ENCODE assay signal across 9 mouse cellular contexts in genomic region chr5:139686530-139687249, GRCm38 (mm10). TPM values are rescaled to one million over a fixed set of nuclear protein-coding genes. Genes with fewer than 3 reads are reported as not detected.
A peak's percentile ranks its signal among the peaks of the same experiment; 100 is the strongest.
DNase-seq lines count a peak whose midpoint lies in the region; ATAC-seq and TF ChIP-seq lines count a peak whose summit lies in the region.
"Had no signal": no experiment of that assay in that cellular context is flagged by ENCODE, and none has a peak within 500 bp of the region (broad histone marks: within the 10 kb centered on the region; RNA-seq: fewer than 3 reads in every experiment).

No protein-coding gene starts in this region.

- peak; percentile 42; the same call in 1 of the 2 replicates for ATAC-seq in heart, embryonic 14.5 days (ENCODE audit: insufficient number of reproducible peaks, insufficient read depth, low FRiP score, low read depth)
- ATAC-seq in embryonic facial prominence, embryonic 11.5 days (replicated peaks; ENCODE audit: insufficient number of reproducible peaks, low FRiP score, low TSS enrichment, low read depth) = peak; percentile 76
- peak; percentile 70 for ATAC-seq in intestine, embryonic 14.5 days (replicated peaks; ENCODE audit: low FRiP score, low TSS enrichment, low read depth)
- ATAC-seq in midbrain, embryonic 15.5 days (replicated peaks) = peak; percentile 57; the same call in 1 of the 2 replicates

- peaks cover 56% of the 10 kb centered on the region for H3K27me3 ChIP-seq in heart, embryonic 14.5 days (ENCODE audit: control insufficient read depth, insufficient read depth, low read length)
- H3K27me3 ChIP-seq in E14TG2a.4 (ENCODE audit: insufficient read depth, low read length) = peaks cover 57% of the 10 kb centered on the region
- no peaks in the 10 kb centered on the region for H3K27me3 ChIP-seq in embryonic facial prominence, embryonic 11.5 days (ENCODE audit: control insufficient read depth, insufficient read depth, low read length)
- peaks cover 23% of the 10 kb centered on the region for H3K27me3 ChIP-seq in intestine, embryonic 14.5 days (replicated peaks; ENCODE audit: control insufficient read depth, insufficient read depth, low read length)
- H3K27me3 ChIP-seq in midbrain, embryonic 15.5 days (replicated peaks) = peaks cover 11% of the 10 kb centered on the region

- DNase-seq in heart, postnatal 10 days = no peak
- DNase-seq in embryonic facial prominence, embryonic 11.5 days (ENCODE audit: low spot score) = peak; percentile 78
- DNase-seq in intestine, embryonic 14.5 days (ENCODE audit: low spot score) = peak; percentile 71
- no peak for DNase-seq in adrenal gland, adult 2 months
- no peak for DNase-seq in gastrocnemius, adult 2 months

- no peak for TF ChIP-seq CTCF in E14TG2a.4 (conservative IDR thresholded peaks at IDR 0.05; ENCODE audit: low read length)
- TF ChIP-seq CTCF in gastrocnemius, adult 2 months (IDR thresholded peaks at IDR 0.05) = no peak

- WGBS in heart, embryonic 14.5 days = 30% methylated on average over 21 of the region's 21 CpGs
- 27% methylated on average over 21 of the region's 21 CpGs for WGBS in embryonic facial prominence, embryonic 11.5 days
- WGBS in intestine, embryonic 14.5 days = 33% methylated on average over 21 of the region's 21 CpGs
- 19% methylated on average over 21 of the region's 21 CpGs for WGBS in midbrain, embryonic 15.5 days

- no peak overlapping the region for H3K9ac ChIP-seq in heart, embryonic 14.5 days (ENCODE audit: low read length)
- no peak overlapping the region for H3K9ac ChIP-seq in embryonic facial prominence, embryonic 11.5 days (replicated peaks; ENCODE audit: low read length)
- 0 out of 2 replicates have a peak overlapping the region, but pooled peaks have one; percentile 32 for H3K9ac ChIP-seq in intestine, embryonic 14.5 days (ENCODE audit: low read length)
- no peak overlapping the region; the same call in 1 of the 2 replicates for H3K9ac ChIP-seq in midbrain, embryonic 15.5 days

- intact Hi-C loops in heart, postnatal 10 days (cut with DNase I) = no loop called here
- intact Hi-C loops in gastrocnemius, adult 2 months (cut with DNase I) = no loop called here

- H3K27ac ChIP-seq in heart, embryonic 14.5 days (replicated peaks in 1 of 2; ENCODE audit: control insufficient read depth in 1 of 2, insufficient read depth in 1 of 2, low read depth in 2 of 2, low read length in 2 of 2) = no peak overlapping the region
- no peak overlapping the region for H3K27ac ChIP-seq in embryonic facial prominence, embryonic 11.5 days (replicated peaks; ENCODE audit: low read depth, low read length)
- H3K27ac ChIP-seq in intestine, embryonic 14.5 days (ENCODE audit: low read depth) = no peak overlapping the region
- H3K27ac ChIP-seq in midbrain, embryonic 15.5 days = 0 out of 2 replicates have a peak overlapping the region, but pooled peaks have one; percentile 6
- no peak overlapping the region for H3K27ac ChIP-seq in gastrocnemius, adult 2 months

- H3K9me3 ChIP-seq in heart, embryonic 14.5 days (ENCODE audit: control insufficient read depth, low read length) = no peaks in the 10 kb centered on the region
- no peaks in the 10 kb centered on the region for H3K9me3 ChIP-seq in E14TG2a.4 (ENCODE audit: low read length)
- H3K9me3 ChIP-seq in embryonic facial prominence, embryonic 11.5 days (replicated peaks; ENCODE audit: control insufficient read depth, low read length) = no peaks in the 10 kb centered on the region
- no peaks in the 10 kb centered on the region for H3K9me3 ChIP-seq in intestine, embryonic 14.5 days (ENCODE audit: control insufficient read depth, low read length)
- H3K9me3 ChIP-seq in midbrain, embryonic 15.5 days = no peaks in the 10 kb centered on the region
- H3K9me3 ChIP-seq: megakaryocyte, embryonic 14.5 days had no signal

- H3K4me2 ChIP-seq in heart, embryonic 14.5 days (ENCODE audit: low read length) = no peak overlapping the region
- no peak overlapping the region for H3K4me2 ChIP-seq in embryonic facial prominence, embryonic 11.5 days (ENCODE audit: low read depth, low read length)
- H3K4me2 ChIP-seq in intestine, embryonic 14.5 days (ENCODE audit: low read length) = 0 out of 2 replicates have a peak overlapping the region, but pooled peaks have one; percentile 5
- H3K4me2 ChIP-seq in midbrain, embryonic 15.5 days = no peak overlapping the region

- H3K36me3 ChIP-seq in heart, embryonic 14.5 days (ENCODE audit: control insufficient read depth, insufficient read depth, low read length) = no peaks in the 10 kb centered on the region
- H3K36me3 ChIP-seq in E14TG2a.4 (ENCODE audit: insufficient read depth, low read length) = no peaks in the 10 kb centered on the region
- H3K36me3 ChIP-seq in embryonic facial prominence, embryonic 11.5 days (replicated peaks; ENCODE audit: control insufficient read depth, insufficient read depth, low read depth, low read length) = no peaks in the 10 kb centered on the region
- no peaks in the 10 kb centered on the region for H3K36me3 ChIP-seq in intestine, embryonic 14.5 days (ENCODE audit: control insufficient read depth, insufficient read depth, low read length)
- no peaks in the 10 kb centered on the region for H3K36me3 ChIP-seq in midbrain, embryonic 15.5 days (replicated peaks)

- no peak overlapping the region for H3K4me3 ChIP-seq in heart, embryonic 14.5 days (ENCODE audit: control insufficient read depth in 1 of 2, insufficient read depth in 1 of 2, low read depth in 1 of 2, low read length in 2 of 2)
- peak overlapping the region; percentile 67 for H3K4me3 ChIP-seq in E14TG2a.4 (replicated peaks; ENCODE audit: low read length)
- H3K4me3 ChIP-seq in embryonic facial prominence, embryonic 11.5 days (ENCODE audit: low read depth, low read length) = no peak overlapping the region
- H3K4me3 ChIP-seq in intestine, embryonic 14.5 days (ENCODE audit: low read depth, low read length) = no peak overlapping the region
- no peak overlapping the region for H3K4me3 ChIP-seq in midbrain, embryonic 15.5 days
- no peak overlapping the region for H3K4me3 ChIP-seq in gastrocnemius, adult 2 months

- no peaks in the 10 kb centered on the region for H3K4me1 ChIP-seq in heart, embryonic 14.5 days (ENCODE audit: control insufficient read depth in 2 of 2, insufficient read depth in 2 of 2, low read length in 2 of 2)
- peaks cover 31% of the 10 kb centered on the region for H3K4me1 ChIP-seq in E14TG2a.4 (replicated peaks; ENCODE audit: low read depth, low read length)
- H3K4me1 ChIP-seq in embryonic facial prominence, embryonic 11.5 days (ENCODE audit: control insufficient read depth, insufficient read depth, low read length) = peaks cover 6% of the 10 kb centered on the region; the same call in 1 of the 2 replicates
- H3K4me1 ChIP-seq in intestine, embryonic 14.5 days (replicated peaks; ENCODE audit: control insufficient read depth, insufficient read depth, low read length) = peaks cover 11% of the 10 kb centered on the region
- H3K4me1 ChIP-seq in midbrain, embryonic 15.5 days = peaks cover 23% of the 10 kb centered on the region

RNA-seq across cellular contexts. Expression of gene Micall2, which starts 49.4 kb away (rescaled TPM):
- 0.96 and 1.3 TPM in 2 replicates for polyA plus RNA-seq in heart, embryonic 14.5 days (2014; fragmentation: Nextera tagmentation; extraction: Ambion mirVana)
- total RNA-seq in heart, postnatal 10 days (2021) = 1 to 10 TPM; 4.1 to 6.6 TPM
- 5.7 and 6.4 TPM in 2 replicates for polyA plus RNA-seq in embryonic facial prominence, embryonic 11.5 days (2014; fragmentation: Nextera tagmentation; extraction: Ambion mirVana)
- polyA plus RNA-seq in intestine, embryonic 14.5 days (2014; fragmentation: Nextera tagmentation; extraction: Ambion mirVana) = 4.5 and 6.5 TPM in 2 replicates
- polyA plus RNA-seq in midbrain, embryonic 15.5 days (2015; fragmentation: Nextera tagmentation; extraction: Ambion mirVana) = 12.2 and 14.0 TPM in 2 replicates
- total RNA-seq in adrenal gland, adult 2 months (2021) = 10 to 100 TPM in 1 of 2 experiments, 1 to 10 TPM in 1; 6.0 to 14.7 TPM
- 6.1 and 7.6 TPM in 2 replicates for polyA plus RNA-seq in adrenal gland, adult 2 months (2012; rRNA removed)
- total RNA-seq in gastrocnemius, adult 2 months (2021) = under 1 TPM; 0.61 to 0.95 TPM

Comparison
In these comparisons a context has a peak if more than half of its experiments do, and no peak if none do; other contexts are left out.
1. DNase-seq: peak in embryonic facial prominence, embryonic 11.5 days (single experiment) and intestine, embryonic 14.5 days (single experiment); none in heart, postnatal 10 days (0 of 2), adrenal gland, adult 2 months (single experiment) and gastrocnemius, adult 2 months (single experiment).
2. Peak in every context shown above with its lines, with median percentiles within 50 percentile points of each other: ATAC-seq.